Mouse (Mus musculus): ENCODE data around the gene Hdac1.
A peak's percentile ranks its signal among the peaks of the same experiment; 100 is the strongest.

Hdac1 gene

DNA sequence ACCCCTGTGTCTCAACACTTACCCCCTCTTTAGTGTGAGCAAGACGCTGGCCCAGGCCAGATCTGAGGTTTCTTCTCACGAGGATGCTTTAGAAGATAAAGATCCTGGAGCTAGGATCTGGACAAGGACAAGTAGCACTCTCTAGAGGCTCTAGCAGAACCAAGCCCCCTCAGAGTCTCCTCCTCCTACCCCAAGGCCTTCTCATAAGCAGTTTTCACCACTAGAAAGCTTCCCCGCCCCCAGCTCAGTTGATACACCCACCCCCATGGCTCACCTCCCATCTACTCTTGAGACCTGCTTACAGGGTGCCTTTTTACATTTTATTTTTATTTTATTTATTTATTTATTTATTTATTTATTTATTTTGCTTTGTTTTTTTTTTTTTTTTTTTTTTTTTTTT is 32.9 kb downstream of the Hdac1 start:
- no peak for DNase-seq

DNA sequence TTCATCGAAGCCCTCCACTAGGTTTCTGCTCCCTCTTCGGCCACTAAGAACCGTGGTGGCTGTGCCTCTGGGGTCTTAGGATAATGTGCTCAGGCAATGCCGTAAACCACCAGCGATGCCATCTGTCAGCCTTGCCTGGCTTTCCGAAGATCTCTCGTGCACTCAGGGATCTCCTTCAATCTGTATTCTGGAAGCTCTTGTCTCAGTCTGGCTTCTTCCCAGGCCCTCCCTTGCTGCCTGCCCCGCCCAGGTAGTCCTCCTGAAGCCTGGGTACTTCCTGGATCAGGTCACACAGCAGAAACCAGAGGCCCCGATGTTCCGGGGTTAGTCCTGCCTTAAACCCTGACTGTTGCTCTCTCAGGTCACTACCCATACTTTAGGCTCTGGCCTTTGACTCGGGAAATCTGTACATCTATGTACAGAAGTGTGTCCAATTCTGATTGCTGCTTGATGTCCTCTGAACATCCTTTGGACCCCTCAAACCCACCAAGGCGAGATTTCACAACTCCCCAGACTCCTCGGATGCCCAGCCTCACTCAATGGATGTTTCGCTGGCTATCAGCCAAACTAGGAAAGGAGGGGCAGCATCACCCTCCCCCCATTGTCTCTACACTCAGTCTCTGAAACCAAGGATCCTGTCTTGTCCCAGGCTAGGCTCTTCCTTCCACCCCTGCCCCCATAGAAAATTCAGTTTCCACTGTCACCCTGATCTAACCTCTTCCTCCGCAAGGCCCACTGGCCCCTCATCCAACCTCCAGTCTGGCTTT is 33.5 kb downstream of the Hdac1 start:
- DNase-seq, result no peak

DNA sequence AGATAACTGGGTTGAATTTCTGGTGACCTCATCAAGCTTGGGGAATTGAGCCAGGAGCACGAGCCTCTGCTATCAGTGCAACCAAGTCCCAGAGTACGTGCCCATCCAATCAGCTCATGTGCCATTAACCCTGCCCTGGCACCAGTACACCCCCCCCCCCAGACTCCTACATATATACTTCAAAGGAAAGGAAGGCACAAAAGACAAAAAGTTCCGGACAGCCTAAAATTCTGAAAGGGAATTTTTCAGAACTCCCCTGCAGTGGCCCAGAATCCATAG is 34.3 kb downstream of the Hdac1 start:
- DNase-seq, result no peak

DNA sequence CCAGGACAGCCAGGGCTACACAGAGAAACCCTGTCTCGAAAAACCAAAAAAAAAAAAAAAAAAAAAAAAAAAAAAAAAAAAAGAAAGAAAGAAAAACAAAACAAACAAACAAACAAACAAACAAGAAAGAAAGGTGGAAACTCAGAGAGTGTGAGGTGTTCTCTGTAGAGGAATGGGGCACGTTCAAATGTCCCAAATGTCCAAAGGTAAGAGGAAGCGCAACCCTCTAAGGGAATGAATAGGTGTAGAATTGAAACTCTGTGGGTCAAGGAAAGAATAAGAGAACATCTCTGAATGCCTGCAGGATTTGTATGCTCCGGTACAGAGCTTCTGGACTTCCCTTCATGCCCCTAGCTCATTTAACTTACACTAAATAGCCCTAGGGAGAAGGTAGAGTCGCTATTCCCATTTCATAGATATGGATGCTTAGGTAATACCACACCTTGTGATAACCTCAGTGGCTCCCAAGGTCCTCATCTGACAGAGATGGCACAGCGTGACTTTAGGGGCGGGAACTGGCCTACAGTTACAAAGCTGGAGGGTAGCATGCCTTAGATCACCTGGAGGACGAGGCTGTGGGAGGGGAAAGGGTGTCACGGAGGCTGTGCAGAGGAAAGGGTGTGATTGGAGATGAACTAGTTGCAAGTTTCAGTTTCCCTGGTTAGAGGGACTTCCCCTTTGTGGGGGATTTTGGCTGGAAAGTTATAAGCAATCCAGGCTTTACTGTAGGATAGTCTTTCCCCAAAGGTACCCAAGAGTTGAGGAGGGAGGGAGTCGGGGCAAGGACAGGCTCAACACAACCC is 34.9 kb downstream of the Hdac1 start:
- no peak for DNase-seq

DNA sequence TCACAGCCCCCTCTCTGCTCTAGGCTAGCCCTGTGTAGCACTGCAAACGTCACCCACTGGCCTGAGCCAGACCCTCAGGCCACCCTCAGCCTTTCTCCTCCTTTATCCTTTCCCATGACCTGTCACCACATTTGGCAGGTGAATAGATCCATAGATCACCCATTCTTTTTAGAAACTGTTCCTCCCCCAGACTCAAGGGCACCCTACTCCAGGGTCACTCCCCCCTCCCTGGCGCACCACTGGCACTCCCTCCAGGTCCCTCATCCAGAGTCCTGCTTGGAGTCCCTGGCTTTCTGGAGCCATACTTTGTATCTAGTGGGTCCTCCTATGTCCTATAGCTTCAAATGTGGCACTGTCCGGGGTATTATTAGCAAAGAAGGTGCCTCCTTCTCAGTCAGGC is 37.0 kb downstream of the Hdac1 start:
- DNase-seq, result no peak

DNA sequence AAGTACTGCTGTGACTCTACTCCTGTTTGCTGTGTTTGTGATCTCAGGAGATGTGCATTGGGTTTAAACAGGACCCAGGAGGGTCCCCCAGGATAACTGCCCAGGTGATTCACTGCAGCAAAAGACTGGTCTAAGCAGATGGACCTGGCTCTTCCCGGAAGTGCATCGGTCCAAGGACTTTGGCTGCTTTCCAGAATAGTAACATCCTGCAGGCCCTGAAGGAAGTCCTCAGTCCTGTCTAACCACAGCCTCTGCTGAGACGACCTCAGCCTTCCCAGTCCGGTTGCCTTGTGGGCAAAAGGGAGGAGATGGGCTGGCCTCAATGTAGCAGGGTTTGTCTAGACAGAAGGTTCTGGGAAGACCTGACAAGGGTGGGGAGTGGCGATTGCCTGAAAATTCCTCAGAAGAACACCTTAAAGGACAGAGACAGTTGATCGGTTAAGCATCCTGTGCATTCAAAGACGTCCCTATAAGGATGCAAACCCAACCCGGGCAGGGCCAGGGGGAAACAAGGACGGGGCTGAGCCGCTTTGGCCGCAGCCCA is 39.5 kb downstream of the Hdac1 start:
- DNase-seq, result no peak

DNA sequence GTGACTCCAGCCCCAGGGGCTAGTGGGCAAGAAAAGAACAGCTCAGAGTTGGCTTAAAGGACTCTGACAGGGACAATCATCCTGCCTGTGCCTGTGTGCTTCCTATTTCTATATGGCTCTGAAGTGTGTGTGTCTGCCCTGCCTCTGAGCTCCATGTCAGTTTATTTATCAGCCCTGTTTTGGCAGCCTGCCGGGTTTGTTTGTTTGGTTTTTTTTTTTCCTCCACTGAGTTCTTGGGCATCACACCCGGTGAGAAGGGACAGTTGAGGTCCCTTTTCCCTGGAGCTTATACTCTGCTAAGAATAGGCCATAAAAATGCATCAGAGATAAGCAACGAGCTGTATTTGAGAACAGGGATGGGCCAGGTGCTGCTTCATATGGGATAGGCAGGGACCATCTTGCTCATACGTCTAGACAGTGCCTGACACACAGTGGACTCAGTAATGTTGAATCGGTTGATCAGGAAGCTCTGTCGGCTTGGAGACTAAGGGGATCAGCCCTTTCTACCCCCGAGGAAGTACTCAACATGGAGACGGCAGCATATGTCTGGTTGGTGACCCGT is 40.1 kb downstream of the Hdac1 start:
- no peak for DNase-seq

DNA sequence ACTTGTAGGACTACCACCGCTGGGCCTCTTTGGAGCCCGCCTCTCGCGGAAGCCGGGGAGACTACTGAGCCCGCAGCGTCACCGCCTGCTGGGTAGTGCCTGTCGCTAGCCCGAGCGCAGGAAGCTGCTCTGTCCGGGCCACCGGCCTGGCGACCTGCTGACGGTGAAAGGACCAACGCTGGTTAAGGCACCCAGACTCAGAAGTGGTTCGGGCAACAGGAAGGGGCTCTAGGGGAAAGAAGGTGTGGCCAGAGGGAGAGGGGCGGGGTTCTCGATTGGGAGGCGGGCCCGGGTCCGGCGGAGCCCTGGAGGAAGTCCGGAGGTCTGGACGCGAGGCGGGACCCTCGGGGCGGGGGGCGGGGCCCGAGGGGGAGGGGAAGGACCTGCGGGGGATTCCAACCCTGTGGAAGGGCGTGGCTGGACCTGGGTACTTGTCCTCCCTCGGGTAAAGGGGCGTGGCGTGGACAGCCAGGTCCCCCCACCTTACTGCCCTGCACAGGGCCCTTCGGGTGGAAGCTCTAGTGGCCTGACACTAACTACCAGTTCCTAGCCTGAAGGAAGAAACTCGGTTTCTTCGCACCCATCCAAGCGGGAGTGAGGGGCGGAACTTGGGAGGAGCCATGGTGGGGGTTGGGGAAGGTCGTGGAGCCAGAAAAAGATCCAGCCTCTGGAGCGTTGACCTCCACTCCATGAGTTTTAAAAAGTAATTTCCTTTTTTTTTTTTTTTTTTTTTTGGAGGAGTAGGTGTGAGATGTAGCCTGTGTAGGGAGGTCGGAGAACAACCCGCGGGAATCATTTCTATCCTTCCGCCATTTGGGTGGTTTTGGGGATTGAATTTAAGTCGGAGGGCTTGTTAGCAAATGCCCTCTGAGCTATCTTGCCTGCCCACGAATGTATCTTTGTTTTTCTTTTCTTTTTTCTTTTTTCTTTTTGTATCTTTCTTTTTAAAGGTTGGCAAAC is 41.6 kb downstream of the Hdac1 start:
- peak; percentile 71 for DNase-seq

DNA sequence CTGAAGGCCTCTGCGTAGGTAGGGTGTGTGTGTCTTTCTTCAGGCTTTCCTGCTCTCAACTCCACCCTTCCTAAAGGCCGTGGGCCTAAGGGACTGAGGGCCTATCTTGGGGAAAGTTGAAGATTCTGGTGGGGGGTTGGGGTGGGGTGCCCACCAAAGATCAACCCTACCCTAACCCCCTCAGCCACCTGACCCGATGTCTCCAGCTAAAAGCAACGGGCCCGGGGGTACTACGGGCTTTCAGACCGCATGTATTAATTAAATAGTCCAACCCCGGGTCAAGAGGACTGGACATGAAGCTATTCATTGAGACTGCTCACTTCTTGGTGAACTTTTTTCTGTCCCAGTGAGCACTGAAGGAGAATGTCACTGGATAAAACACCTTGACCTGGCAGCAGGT is 42.5 kb downstream of the Hdac1 start:
- no peak for DNase-seq

DNA sequence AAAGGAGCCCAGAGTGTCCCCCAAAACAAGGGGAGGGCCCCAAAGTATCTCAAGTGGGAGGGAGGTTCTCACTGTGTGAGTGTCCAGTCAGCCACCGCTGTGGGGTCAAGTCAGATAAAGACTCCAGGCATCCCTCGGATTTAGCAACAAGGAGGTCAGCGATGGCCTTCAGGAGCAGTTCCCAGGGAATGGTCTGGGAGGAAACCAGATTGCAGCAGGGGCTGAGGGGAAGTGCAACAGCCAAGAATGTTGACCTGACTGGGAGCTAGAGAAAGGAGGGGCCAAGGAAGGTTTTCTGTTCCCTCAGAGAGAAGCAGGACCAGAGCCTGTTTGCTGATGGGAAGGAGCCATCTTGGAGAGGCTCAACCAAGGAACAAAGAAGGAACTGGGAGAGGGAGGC is 43.6 kb downstream of the Hdac1 start:
- DNase-seq, result no peak

DNA sequence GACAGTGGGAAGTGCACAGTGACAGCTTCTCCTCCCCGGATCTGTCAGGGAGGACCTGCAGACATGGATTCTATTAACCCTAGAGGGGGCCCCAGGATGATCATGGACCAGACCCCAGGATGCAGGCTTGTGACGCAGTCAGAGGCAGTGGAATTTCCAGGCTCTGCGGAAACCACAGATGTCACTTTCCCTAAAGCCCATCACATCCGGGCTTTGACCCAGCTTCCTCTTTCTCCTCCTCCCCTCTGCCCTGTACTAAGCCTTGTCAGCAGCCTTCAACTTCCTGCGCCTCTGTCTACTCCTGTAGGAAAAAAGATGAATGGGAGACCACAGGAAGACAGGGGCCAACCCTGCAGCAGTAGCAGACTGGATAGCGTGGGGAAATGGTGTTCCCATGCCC is 45.9 kb downstream of the Hdac1 start:
- no peak for DNase-seq

DNA sequence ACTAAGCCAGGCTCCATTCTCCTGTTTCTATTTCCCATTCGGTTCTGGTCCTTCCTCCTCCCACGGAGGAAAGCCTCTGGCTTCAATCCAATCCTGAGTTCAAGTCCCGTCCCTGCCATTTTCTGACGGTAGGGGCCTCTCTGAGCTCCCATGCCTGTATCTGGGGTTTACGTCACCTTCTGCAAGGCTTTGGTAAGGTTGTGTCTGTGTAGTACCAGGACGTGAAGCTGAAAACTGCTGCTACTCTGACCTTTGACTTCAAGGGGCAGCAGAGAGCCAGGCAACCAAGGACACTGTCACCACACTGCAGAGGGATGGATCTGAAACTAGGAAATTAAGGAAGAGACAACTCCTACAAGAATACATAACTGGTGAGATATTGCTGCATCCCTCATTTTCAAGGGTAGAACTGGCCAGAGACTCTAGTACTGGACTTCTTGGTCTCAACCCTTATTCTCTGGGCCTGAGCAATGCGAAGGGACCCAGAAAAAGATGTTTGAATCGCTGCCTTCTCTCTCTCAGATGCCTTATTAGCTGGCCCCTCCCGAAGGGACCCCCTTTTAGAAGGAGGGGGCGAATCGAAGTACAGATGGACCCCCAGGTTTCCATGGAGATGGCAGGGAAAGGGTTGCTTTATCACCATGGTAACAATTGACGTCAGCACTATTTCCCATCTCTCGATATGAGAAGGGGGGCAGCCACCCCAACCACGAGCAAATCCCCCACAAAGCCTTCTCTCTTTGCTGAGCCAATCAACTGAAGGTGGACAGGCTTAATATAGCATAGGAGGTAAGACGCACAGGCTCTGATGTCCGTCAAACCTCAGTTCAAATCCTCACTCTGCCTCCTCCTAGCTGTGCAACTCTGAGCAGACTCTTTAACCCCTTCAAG is 46.6 kb downstream of the Hdac1 start:
- DNase-seq, result peak; percentile 53

DNA sequence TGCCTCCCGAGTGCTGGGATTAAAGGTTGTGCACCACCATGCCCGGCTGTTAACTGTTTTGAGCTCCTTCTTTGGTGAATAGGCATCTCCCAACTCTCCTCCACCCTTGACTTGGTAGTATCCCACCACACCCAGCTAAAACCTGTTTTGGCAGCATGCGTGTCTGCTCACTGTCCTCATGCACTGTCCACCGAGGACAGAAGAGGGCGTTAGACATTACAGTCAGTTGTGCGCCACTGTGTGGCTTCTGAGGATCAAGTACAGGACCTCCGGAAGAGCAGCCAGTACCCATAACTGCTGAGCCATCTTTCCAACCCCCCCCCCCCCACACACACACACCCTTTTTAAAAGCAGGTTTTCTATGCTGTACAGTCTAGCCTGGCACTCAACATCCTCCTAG is 47.8 kb downstream of the Hdac1 start:
- DNase-seq, result no peak

DNA sequence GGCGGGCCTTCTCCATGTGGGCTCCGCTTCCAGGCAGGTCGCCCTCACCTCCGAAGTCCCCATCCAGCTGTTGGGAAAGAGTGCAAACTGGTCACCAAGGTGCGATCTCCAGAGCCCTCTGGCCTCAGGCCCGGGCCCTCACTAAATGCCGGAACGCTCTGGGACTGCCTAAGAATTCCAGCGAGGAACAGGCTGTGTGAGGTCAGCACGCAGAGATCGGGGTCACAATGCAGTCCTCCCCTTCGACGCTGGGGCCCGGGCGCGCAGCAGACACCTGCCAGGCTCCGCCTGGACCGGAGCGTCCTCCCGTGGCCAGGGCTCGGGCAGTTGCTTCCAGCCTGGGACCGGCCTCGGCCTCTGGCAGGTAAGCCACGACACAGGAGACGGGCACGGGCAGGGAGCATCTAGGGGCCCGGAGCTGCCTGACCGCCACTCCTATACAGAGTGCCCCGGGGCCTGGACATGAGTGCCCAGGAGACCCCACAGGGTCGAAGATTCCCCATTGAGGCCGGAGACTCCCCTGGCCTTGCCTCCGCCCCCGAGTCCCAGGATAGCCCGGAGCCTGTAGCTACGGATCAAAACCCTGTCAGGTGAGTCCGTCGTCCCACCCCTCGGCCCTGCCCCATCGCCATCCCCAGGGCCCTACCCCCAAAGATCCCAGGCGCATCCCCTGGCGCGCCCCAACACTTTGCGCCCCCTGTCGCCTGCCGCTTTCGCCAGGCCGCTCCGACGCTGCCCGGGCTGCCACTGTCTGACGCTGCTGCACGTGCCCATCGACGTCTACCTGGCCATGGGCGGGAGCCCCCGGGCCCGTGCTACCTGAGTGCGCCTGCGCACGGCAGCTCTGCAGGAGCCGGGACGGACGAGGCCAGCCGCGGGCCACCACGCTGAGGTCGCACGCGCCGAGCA is 51.3 kb downstream of the Hdac1 start, which contains the start of the genes Tssk3 and Fam229a:
Gene Tssk3 (minus strand): TSS at position 51 of the 909 bp plus-strand sequence.
Gene Fam229a (plus strand): TSS at position 219 of the 909 bp plus-strand sequence.
- DNase-seq, result peak; percentile 44

DNA sequence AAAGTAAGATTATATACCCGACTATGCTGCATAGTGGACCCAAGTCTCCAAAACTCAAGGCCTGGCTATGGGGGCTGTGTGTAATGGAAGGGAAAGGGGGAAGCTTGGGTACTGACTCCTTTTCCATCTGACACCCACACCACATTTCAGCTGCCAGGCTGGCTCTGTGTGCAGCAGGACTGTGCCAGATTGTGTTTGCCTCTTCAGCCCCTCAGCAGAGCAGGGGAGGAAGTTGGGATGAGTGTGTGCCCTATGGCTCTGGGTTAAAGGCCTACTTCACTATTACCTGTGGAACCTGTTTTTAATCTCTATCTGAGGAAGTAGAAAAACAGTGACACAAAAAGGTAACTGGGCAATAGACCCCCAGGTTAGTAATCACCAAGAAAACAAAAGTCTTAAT is 61.4 kb downstream of the Hdac1 start:
- DNase-seq, result no peak

DNA sequence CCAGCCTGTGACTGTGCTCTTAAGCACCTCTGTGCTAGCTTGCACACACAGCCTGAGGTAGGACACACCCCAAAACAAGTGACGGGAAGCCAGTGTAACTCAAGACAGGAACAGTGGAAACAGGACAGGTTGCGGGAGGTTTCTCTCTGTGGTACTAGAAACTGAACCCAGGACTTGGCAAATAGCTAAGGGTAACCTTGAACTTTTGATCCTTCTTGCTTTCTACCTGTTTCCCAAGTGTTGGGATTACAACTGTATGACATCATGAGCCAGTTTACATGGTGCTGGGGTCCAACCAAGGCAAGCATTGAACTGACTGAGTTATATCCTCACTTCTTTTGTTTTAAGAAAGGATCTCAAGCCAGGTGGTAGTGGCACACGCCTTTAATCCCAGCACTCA is 62.6 kb downstream of the Hdac1 start:
- DNase-seq, result no peak

DNA sequence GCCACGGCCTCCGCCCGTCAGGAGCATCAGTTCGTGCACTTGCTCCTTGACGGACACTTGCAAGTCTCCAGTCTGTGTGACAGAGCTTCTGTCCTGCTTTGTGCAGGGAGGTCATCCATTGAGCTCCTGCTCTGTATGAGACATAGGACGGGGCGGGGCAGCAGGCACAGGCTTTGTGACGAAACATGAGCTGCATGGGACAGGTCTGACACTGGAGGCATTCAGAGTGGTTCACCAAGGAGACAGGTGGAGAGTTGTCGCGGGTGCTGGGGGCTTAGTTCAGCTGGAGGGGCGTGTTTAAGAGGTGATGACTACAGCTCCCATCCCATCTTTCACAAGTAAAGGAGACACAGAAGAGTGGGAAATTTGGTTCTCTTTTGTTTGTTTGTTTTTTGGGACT is 66.5 kb downstream of the Hdac1 start:
- DNase-seq, result no peak
